Mouse (Mus musculus): Measurements from ENCODE around the gene Pdzd4. TPM values are rescaled to one million over a fixed set of nuclear protein-coding genes. Genes with fewer than 3 reads are reported as not detected.

Pdzd4 gene
- total RNA-seq, 2 experiments from 2014 or later, result 0.31 TPM; not detected in 1

DNA sequence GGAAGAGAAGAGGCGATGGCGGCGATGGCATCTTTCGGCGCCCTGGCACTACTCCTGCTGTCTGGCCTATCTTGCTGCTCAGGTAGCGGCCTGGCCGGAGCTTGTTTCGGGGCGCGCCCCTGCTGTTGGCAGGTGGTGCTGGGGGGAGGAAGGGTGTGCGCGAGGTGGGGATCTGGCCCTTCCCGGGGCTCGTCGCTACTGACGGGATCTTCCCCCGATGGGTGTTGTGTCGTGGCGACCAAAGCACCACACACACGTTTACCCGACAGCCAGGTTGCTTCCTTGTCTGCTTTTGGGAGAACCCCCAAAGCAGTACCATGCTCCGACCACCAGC is 37.6 kb downstream of the Pdzd4 start:
- ATAC-seq (replicated peaks; ENCODE audit: low FRiP score, low TSS enrichment, poor library complexity, severe bottlenecking), result no peak

DNA sequence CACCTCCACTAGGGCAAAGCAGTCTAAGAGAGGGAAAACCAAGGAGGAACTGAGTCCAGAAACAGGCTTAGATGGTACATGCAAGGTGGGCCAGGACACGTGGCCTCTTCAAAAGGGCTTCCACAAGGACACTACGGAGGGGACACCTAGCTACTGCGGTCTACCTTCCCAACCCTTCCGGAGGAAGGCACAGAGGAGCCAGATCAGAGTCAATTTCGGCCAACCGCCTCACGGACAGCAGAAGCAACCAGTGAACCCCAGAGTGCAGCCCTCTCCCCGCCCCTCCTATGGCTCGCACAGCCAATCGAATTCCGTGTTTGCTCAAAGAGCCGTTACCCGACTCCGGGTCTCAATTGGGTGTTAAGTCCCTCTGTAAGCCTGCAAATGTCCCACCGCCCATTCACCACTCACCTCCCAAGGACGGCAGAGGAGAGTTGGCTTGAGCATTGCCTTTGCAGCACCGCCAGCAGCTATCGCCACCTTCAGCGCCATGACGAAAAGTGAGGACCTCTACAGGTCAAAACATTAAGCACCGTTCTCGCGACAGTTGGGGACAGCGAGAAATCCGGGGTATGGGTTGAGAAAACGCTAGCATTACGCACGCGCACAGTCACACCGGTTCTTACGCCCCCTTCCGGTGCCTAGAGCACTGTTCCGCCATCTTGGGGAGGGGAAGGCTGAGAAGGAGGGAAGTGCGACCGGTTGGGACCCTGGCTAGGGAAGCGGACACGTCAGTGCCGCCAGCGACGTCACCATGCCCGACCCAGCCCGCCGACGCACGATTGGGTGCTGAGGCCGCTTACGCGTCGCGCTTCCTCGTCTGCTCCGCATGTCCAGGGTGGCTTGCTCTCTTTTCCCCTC is 38.2 kb downstream of the Pdzd4 start, which contains the start of the genes Idh3g and Ssr4:
Idh3g (minus strand) TSS at position 534 of the 861 bp plus-strand sequence.
Ssr4 (plus strand) TSS at position 665 of the 861 bp plus-strand sequence.
- peak; percentile 93 for ATAC-seq (replicated peaks; ENCODE audit: low FRiP score, low TSS enrichment, poor library complexity, severe bottlenecking)

DNA sequence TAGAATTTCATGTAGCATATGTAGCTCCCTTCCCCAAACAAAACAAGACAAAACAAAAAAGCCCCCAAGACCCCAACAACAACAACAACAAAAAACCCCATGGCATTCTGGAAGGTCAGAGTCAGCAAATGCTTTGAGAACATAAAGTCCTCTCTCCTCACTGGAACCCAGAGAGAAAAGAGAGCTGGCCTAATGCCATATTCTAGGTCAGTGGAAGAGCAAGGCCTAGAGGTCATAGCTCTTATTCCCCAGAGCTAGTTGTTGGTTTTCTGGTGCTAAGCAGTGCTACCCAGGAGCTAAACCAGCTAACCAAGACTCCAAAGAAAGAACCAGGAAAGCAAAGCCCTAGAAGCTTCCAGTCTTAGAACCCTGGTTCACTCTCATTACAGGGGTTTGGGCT is 39.1 kb downstream of the Pdzd4 start:
- no peak for ATAC-seq (replicated peaks; ENCODE audit: low FRiP score, low TSS enrichment, poor library complexity, severe bottlenecking)

DNA sequence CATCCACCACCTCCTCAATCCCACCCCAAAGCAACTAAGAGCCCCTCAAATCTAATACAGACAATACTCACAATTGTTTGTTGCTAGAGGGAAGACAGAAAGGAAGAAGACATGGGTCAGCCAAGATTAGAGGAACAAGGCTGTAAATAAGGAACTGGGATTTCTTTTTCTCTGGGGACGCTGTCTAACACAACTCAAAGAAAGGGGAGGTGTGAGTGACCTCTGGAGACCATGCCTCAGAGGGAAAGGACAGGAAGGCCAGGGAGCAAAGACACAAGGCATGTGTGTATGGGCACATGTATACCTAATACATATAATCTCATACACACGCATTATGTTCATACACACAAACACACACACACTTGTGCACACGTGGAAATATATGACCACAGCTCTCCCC is 42.5 kb downstream of the Pdzd4 start:
- ATAC-seq (replicated peaks; ENCODE audit: low FRiP score, low TSS enrichment, poor library complexity, severe bottlenecking), result no peak

DNA sequence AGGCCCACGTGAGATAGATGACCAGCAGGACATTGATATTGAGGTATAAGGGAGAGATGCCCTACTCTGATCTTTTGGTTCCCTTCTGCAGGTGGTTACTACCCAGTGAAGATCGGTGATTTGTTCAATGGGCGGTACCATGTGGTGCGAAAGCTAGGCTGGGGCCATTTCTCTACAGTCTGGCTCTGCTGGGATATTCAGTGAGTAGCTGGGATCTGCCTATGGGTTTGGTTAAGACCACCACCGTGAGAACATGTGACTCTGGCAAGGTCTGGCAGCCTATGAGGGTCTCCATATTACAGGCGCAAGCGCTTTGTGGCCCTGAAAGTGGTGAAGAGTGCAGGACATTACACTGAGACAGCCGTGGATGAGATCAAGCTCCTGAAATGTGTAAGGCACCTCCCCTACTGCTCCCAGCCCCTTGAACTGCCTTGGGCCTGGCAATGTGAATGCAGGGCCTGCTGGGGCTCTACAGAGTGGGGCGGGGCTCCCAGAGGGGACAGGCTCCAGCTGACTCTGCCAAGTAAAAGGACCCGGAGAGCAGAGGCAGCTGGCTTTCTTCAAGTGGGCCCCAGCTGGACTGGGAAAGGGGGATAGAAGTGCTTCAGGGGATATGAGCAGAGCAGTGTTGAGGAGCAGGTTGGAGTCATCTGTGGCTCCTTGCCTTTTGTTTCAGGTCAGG is 49.8 kb downstream of the Pdzd4 start:
- no peak for ATAC-seq (replicated peaks; ENCODE audit: low FRiP score, low TSS enrichment, poor library complexity, severe bottlenecking)

DNA sequence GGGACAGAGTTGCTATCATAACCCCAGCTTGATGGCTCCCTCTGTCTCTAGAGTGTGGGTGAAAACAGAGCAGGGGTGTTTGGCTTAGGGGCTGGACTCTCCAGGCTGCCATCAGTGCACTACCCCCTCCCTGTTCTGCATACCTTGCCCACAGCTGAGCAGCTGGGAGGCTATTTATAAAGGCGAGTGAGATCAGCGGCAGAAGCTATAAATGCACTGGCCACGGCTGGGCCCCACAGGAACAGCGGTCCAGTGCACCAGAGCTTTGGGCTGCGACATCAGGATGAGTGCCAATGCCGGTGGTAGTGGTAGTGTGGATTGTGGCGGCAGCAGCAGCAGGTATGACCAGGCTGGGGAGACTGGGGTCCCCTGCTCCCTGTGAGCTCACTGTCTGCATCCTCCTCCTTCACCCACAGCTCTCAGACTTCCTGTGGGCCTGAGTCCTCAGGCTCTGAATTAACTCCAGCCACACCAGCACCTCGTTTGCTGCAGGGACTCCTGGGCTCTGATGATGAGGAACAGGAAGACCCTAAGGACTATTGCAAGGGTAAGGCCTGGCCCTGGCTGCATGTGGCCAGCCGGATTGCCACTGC is 50.5 kb downstream of the Pdzd4 start, which contains the start of gene Srpk3:
Srpk3 (plus strand) TSS at position 238 of the 593 bp plus-strand sequence.
- no peak for ATAC-seq (replicated peaks; ENCODE audit: low FRiP score, low TSS enrichment, poor library complexity, severe bottlenecking)

DNA sequence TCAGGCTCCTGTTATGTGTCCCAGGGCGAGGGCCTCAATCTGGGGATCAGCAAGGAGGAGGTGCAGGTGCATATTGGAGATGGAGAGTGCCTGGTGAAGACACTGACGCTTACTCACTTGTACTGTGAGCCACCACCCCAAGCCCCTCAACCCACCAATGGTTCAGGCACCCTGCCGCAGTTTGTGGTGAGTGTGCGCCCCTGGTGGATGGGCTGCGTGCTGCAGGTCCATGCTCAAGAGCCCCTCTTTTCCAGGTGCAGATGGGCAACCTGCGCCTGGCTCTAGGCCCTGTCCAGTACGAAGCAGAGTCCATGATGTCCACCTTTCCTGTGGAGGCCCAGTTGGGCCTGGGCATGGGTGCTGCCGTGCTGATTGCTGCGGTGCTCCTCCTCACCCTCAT is 57.5 kb downstream of the Pdzd4 start:
- 0 out of 2 replicates have a peak, but pooled peaks have one; percentile 58 for ATAC-seq (replicated peaks; ENCODE audit: low FRiP score, low TSS enrichment, poor library complexity, severe bottlenecking)

DNA sequence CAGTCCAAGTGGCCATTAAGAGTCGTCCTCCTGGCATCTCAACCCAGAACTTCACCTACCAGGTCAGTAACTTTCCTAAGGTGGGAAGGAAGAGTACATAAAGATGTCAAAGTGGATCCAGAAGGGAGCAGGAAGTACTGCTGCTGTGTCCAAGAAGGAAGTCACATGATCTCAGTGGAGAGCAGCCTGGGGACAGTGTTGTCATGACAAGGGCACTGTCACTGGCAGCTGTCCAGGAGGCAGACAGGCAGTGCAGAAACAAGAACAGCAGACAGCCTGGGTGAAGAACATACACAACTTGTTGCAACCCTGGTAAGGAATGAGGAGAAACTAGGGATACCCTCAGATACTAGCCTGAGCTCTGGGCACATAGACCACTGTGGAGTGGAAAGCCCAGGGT is 59.5 kb downstream of the Pdzd4 start:
- no peak for ATAC-seq (replicated peaks; ENCODE audit: low FRiP score, low TSS enrichment, poor library complexity, severe bottlenecking)

DNA sequence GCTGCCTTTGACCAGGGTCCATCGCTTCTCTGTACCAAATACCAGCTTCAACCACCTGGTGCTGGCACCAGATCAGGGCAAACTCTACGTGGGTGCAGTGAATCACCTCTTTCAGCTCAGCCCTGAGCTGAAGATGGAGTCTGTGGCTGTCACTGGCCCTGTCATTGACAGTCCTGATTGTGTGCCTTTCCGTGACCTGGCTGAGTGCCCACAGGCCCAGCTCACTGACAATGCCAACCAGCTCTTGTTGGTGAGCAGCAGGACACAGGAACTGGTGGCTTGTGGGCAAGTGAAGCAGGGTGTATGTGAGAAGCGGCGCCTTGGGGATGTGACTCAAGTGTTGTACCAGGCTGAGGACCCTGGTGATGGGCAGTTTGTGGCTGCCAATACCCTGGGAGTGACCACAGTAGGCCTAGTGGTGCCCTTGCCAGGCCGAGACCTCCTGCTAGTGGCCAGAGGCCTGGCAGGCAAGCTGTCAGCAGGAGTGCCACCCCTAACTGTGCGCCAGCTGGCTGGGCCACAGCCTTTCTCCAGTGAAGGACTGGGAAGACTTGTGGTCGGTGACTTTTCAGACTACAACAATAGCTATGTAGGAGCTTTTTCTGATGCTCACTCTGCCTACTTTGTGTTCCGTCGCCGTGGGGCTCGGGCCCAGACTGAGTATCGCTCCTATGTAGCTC is 66.0 kb downstream of the Pdzd4 start:
- ATAC-seq (replicated peaks; ENCODE audit: low FRiP score, low TSS enrichment, poor library complexity, severe bottlenecking), result no peak

DNA sequence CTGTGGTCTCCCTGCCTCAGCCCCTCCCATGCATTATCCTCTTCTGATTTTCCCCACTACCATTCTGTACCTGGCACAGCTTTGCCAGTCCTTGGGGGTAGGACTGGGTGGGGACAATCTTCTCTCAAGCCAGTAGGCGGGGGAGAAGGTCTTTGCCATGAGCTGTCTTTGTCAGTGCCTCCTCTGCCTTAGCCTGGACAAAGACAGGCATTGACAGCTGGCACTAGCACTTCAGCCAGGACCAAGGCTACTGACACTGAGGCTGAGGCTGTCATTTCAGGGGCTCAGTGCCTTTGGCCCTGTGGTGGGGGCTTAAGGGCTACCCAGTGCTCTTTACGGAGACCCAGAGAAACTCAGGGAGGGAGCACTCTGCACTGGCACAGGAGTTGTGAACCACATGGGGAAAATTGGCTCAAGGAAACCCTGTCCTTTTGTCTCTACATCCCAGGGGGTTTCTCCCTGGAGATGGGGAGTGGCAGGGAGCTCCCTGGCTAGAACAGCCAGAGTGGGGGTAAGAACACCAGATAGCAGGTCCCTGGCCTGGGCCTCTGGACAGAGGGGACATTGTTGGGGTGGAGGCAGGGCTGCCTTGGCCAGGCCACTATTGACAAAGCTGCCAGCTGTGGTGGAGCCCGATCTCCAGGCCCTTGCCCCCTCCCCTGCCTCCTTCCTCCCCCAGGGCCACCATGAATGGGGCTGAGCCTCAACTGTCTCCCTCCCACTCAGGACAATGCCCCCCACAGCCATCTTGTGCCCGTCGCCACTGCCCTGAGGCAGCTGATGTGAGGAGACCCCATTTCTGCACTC is 68.2 kb downstream of the Pdzd4 start, which contains the start of gene Plxnb3:
Plxnb3 (plus strand) TSS at position 757 of the 807 bp plus-strand sequence.
- ATAC-seq (replicated peaks; ENCODE audit: low FRiP score, low TSS enrichment, poor library complexity, severe bottlenecking), result no peak

DNA sequence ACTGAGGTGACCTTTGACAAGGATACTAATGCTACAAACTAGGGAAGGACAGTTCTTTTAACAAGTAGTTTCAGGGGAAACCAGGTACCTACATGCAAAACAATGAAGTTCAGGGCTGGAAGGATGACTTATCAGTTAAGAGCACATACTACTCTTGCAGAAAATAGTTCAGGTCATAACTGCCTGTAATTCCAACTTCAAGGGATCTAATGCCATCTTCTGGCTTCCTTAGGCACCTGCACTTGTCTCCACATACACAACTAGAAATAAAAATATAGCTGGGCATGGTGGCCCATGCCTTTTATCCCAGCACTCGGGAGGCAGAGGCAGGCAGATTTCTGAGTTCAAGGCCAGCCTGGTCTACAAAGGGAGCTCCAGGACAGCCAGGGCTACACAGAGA is 75.8 kb downstream of the Pdzd4 start:
- ATAC-seq (replicated peaks; ENCODE audit: low FRiP score, low TSS enrichment, poor library complexity, severe bottlenecking), result no peak

DNA sequence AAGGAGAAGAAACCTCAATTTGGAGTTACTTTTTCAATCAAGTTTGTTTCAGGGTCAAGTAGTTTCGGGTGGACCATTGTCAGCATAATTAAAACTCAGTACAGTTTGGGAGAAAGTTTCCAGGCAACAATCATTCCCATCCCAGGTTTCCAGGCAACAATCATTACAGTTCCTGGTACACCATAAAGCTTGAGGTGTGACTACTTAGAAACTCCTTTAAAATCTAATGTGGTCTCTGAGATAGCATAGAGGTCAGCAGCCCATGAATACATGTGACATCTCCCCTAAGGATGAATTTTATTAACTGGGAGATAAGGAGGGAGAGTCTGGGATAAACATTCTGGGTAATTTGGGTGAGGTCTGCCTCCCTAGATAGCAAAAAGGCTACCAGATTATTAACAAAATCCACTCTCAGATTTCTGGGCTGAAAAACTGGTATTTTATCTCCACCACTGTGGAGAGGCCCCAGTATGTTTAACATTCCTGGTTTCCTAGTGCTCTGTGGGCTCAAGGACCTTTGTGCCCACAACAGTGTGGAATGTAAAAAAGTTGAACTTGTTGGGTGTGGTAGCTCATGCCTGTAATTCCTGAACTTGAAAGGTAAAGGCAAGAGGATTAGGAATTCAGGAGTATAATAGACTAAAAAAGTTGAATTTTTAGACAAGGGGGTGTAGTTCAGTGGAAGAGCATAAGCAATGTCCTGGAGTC is 79.8 kb downstream of the Pdzd4 start:
- no peak for ATAC-seq (replicated peaks; ENCODE audit: low FRiP score, low TSS enrichment, poor library complexity, severe bottlenecking)

Other genes with a start within 250 kb of the Pdzd4 start
- gene Dusp9, start 185.6 kb downstream of the Pdzd4 start, total RNA-seq (2014; fragmentation: Nextera tagmentation), result 1.5 TPM in 1 of 2 replicates, not detected in the other
- gene Dusp9, start 185.6 kb downstream of the Pdzd4 start, total RNA-seq (2017), result 0.38 and 0.61 TPM in 2 replicates
- 2.7 TPM in 1 of 2 replicates, not detected in the other for gene Pnck, start 164.9 kb downstream of the Pdzd4 start, total RNA-seq (2014; fragmentation: Nextera tagmentation)
- gene Pnck, start 164.9 kb downstream of the Pdzd4 start, total RNA-seq (2017), result not detected in 2 replicates
- 2.0 TPM in 1 of 2 replicates, not detected in the other for gene Slc6a8, start 151.8 kb downstream of the Pdzd4 start, total RNA-seq (2014; fragmentation: Nextera tagmentation)
- 0.34 TPM in 1 of 2 replicates, not detected in the other for gene Slc6a8, start 151.8 kb downstream of the Pdzd4 start, total RNA-seq (2017)
- 117 and 129 TPM in 2 replicates for gene Bcap31, start 108.8 kb downstream of the Pdzd4 start, total RNA-seq (2014; fragmentation: Nextera tagmentation)
- gene Bcap31, start 108.8 kb downstream of the Pdzd4 start, total RNA-seq (2017), result 177 and 215 TPM in 2 replicates
- gene Abcd1, start 108.4 kb downstream of the Pdzd4 start, total RNA-seq (2014; fragmentation: Nextera tagmentation), result 8.9 and 12.1 TPM in 2 replicates
- 3.5 and 6.4 TPM in 2 replicates for gene Abcd1, start 108.4 kb downstream of the Pdzd4 start, total RNA-seq (2017)
- gene Plxnb3, start 67.9 kb downstream of the Pdzd4 start, total RNA-seq (2014; fragmentation: Nextera tagmentation), result not detected in 2 replicates
- 0.19 TPM in 1 of 2 replicates, not detected in the other for gene Plxnb3, start 67.9 kb downstream of the Pdzd4 start, total RNA-seq (2017)
- gene Srpk3, start 50.6 kb downstream of the Pdzd4 start, total RNA-seq (2014; fragmentation: Nextera tagmentation), result not detected in 2 replicates
- not detected in 2 replicates for gene Srpk3, start 50.6 kb downstream of the Pdzd4 start, total RNA-seq (2017)
- gene Idh3g, start 38.1 kb downstream of the Pdzd4 start, total RNA-seq (2014; fragmentation: Nextera tagmentation), result 216 and 277 TPM in 2 replicates
- gene Idh3g, start 38.1 kb downstream of the Pdzd4 start, total RNA-seq (2017), result 239 and 271 TPM in 2 replicates
- 246 and 263 TPM in 2 replicates for gene Ssr4, start 37.9 kb downstream of the Pdzd4 start, total RNA-seq (2014; fragmentation: Nextera tagmentation)
- gene Ssr4, start 37.9 kb downstream of the Pdzd4 start, total RNA-seq (2017), result 136 and 138 TPM in 2 replicates
- not detected in 2 replicates for gene Avpr2, start 67.1 kb upstream of the Pdzd4 start, total RNA-seq (2014; fragmentation: Nextera tagmentation)
- not detected in 2 replicates for gene Avpr2, start 67.1 kb upstream of the Pdzd4 start, total RNA-seq (2017)
- gene L1cam, start 71.1 kb upstream of the Pdzd4 start, total RNA-seq (2014; fragmentation: Nextera tagmentation), result not detected in 2 replicates
- 0.15 and 2.0 TPM in 2 replicates for gene L1cam, start 71.1 kb upstream of the Pdzd4 start, total RNA-seq (2017)
- 27.6 and 32.5 TPM in 2 replicates for gene Arhgap4, start 96.9 kb upstream of the Pdzd4 start, total RNA-seq (2014; fragmentation: Nextera tagmentation)
- gene Arhgap4, start 96.9 kb upstream of the Pdzd4 start, total RNA-seq (2017), result 13.7 and 20.1 TPM in 2 replicates
- gene Naa10, start 97.0 kb upstream of the Pdzd4 start, total RNA-seq (2014; fragmentation: Nextera tagmentation), result 224 and 245 TPM in 2 replicates
- 150 TPM in 2 replicates for gene Naa10, start 97.0 kb upstream of the Pdzd4 start, total RNA-seq (2017)
- 3.3 and 7.6 TPM in 2 replicates for gene Renbp, start 105.9 kb upstream of the Pdzd4 start, total RNA-seq (2014; fragmentation: Nextera tagmentation)
- gene Renbp, start 105.9 kb upstream of the Pdzd4 start, total RNA-seq (2017), result 6.9 and 11.0 TPM in 2 replicates
- 159 and 169 TPM in 2 replicates for gene Hcfc1, start 141.4 kb upstream of the Pdzd4 start, total RNA-seq (2014; fragmentation: Nextera tagmentation)
- 56.1 and 78.7 TPM in 2 replicates for gene Hcfc1, start 141.4 kb upstream of the Pdzd4 start, total RNA-seq (2017)
- 74.9 and 81.2 TPM in 2 replicates for gene Irak1, start 198.9 kb upstream of the Pdzd4 start, total RNA-seq (2014; fragmentation: Nextera tagmentation)
- gene Irak1, start 198.9 kb upstream of the Pdzd4 start, total RNA-seq (2017), result 43.2 and 48.7 TPM in 2 replicates